Mouse (Mus musculus) Muller cell, postnatal 12 days (primary cell): Measurements from ENCODE around the gene Ttll11.

Experiments
- DNase-seq: peaks from one replicate; pipeline ENCODE4 v3.0.0-alpha.2; 2015; ENCODE audit errors: inconsistent ontology term

Ttll11 gene

GRCm38 (mm10) chr2:35900845-35901244 lies 78.9 kb downstream of the Ttll11 start:
- no peak for DNase-seq

- no peak for DNase-seq
Measured at GRCm38 (mm10) chr2:35899712-35900111, 80.0 kb downstream of the Ttll11 start.

GRCm38 (mm10) chr2:35899135-35899474 lies 80.6 kb downstream of the Ttll11 start:
- DNase-seq: no peak

GRCm38 (mm10) chr2:35898425-35899134 lies 81.1 kb downstream of the Ttll11 start:
- peak; percentile 3 for DNase-seq

- no peak for DNase-seq
Measured at GRCm38 (mm10) chr2:35897125-35897524, 82.6 kb downstream of the Ttll11 start.

GRCm38 (mm10) chr2:35894512-35894911 lies 85.2 kb downstream of the Ttll11 start:
- DNase-seq: no peak

- DNase-seq: no peak
Measured at GRCm38 (mm10) chr2:35890635-35891034, 89.1 kb downstream of the Ttll11 start.

GRCm38 (mm10) chr2:35889776-35890175 lies 89.9 kb downstream of the Ttll11 start:
- DNase-seq: peak; percentile 90

- DNase-seq: no peak
Measured at GRCm38 (mm10) chr2:35884296-35884695, 95.4 kb downstream of the Ttll11 start.

- no peak for DNase-seq
Measured at GRCm38 (mm10) chr2:35882336-35882987, 97.3 kb downstream of the Ttll11 start.

- no peak for DNase-seq
Measured at GRCm38 (mm10) chr2:35881896-35882295, 97.8 kb downstream of the Ttll11 start.

GRCm38 (mm10) chr2:35880362-35880761 lies 99.4 kb downstream of the Ttll11 start:
- DNase-seq: no peak

GRCm38 (mm10) chr2:35879887-35880286 lies 99.8 kb downstream of the Ttll11 start:
- no peak for DNase-seq

- DNase-seq: no peak
Measured at GRCm38 (mm10) chr2:35878506-35878905, 101.2 kb downstream of the Ttll11 start.

- DNase-seq: no peak
Measured at GRCm38 (mm10) chr2:35875572-35875971, 104.1 kb downstream of the Ttll11 start.

- no peak for DNase-seq
Measured at GRCm38 (mm10) chr2:35874421-35874820, 105.3 kb downstream of the Ttll11 start.

GRCm38 (mm10) chr2:35869165-35869564 lies 110.5 kb downstream of the Ttll11 start:
- no peak for DNase-seq

- no peak for DNase-seq
Measured at GRCm38 (mm10) chr2:35863284-35863683, 116.4 kb downstream of the Ttll11 start.

- DNase-seq: no peak
Measured at GRCm38 (mm10) chr2:35861185-35861584, 118.5 kb downstream of the Ttll11 start.

- no peak for DNase-seq
Measured at GRCm38 (mm10) chr2:35860394-35860744, 119.3 kb downstream of the Ttll11 start.

GRCm38 (mm10) chr2:35859708-35860393 lies 119.9 kb downstream of the Ttll11 start:
- peak; percentile 27 for DNase-seq

GRCm38 (mm10) chr2:35858281-35858680 lies 121.4 kb downstream of the Ttll11 start:
- peak; percentile 36 for DNase-seq

- no peak for DNase-seq
Measured at GRCm38 (mm10) chr2:35856901-35857300, 122.8 kb downstream of the Ttll11 start.
